Mouse (Mus musculus) myocyte (in vitro differentiated cells): Measurements from ENCODE around the gene Myo5c. TPM values are rescaled to one million over a fixed set of nuclear protein-coding genes. Genes with fewer than 3 reads are reported as not detected.

Experiments used
- H3K27me3 ChIP-seq: one replicate; pipeline ENCODE4 v1.6.1; 2011; ENCODE audit not compliant: control insufficient read depth, insufficient read depth, insufficient read length
- H3K36me3 ChIP-seq: one replicate; pipeline ENCODE4 v1.6.1; 2011; ENCODE audit not compliant: control insufficient read depth, insufficient read depth
- H3K4me2 ChIP-seq: one replicate; pipeline ENCODE4 v1.6.1; 2011; ENCODE audit warnings: low read depth, control low read depth
- H3K4me3 ChIP-seq: one replicate; pipeline ENCODE4 v1.5.1; 2011; ENCODE audit warnings: mild to moderate bottlenecking, control low read depth, moderate library complexity
- H3K79me2 ChIP-seq: one replicate; pipeline ENCODE4 v1.6.1; 2011; ENCODE audit not compliant: control insufficient read depth, insufficient read depth
- H3ac ChIP-seq: one replicate; pipeline ENCODE4 v1.6.1; 2011; ENCODE audit not compliant: control insufficient read depth, insufficient read length
- CEBPB ChIP-seq: IDR thresholded peaks from 2 replicates; pipeline ENCODE4 v1.6.1; 2011; ENCODE audit warnings: mild to moderate bottlenecking, moderate library complexity; ENCODE audit not compliant: poor library complexity, insufficient read depth, severe bottlenecking
- E2F4 ChIP-seq: IDR thresholded peaks from one replicate; pipeline ENCODE4 v1.6.1; 2011; ENCODE audit warnings: mild to moderate bottlenecking, control low read depth, moderate library complexity; ENCODE audit not compliant: insufficient read depth
- MAX ChIP-seq: IDR thresholded peaks from one replicate; pipeline ENCODE4 v1.6.1; 2011; ENCODE audit warnings: low read depth, mild to moderate bottlenecking, control low read depth
- MYOD1 ChIP-seq, 3 experiments: IDR thresholded peaks; one replicate each; pipeline ENCODE4 v1.6.1; 2011; ENCODE audit warnings: control low read depth in 2 of 3, low read depth in 2 of 3, mild to moderate bottlenecking in 2 of 3, moderate library complexity in 1 of 3; ENCODE audit not compliant: insufficient read length in 2 of 3, control insufficient read depth in 1 of 3
- MYOG ChIP-seq, 3 experiments: IDR thresholded peaks; one replicate each; pipeline ENCODE4 v1.6.1; 2011; ENCODE audit warnings: control low read depth in 2 of 3, low read depth in 2 of 3, mild to moderate bottlenecking in 2 of 3; ENCODE audit not compliant: insufficient read length in 2 of 3, control insufficient read depth in 1 of 3, insufficient read depth in 1 of 3
- POLR2A ChIP-seq: IDR thresholded peaks from one replicate; pipeline ENCODE4 v1.6.1; 2011; ENCODE audit warnings: low read depth, mild to moderate bottlenecking, control low read depth, moderate library complexity; ENCODE audit not compliant: insufficient read length
- POLR2AphosphoS2 ChIP-seq: IDR thresholded peaks from one replicate; pipeline ENCODE4 v1.6.1; 2011; ENCODE audit warnings: low read depth, control low read depth; ENCODE audit not compliant: insufficient read length
- REST ChIP-seq: IDR thresholded peaks from one replicate; pipeline ENCODE4 v1.6.1; 2011; ENCODE audit warnings: mild to moderate bottlenecking, control low read depth, moderate library complexity; ENCODE audit not compliant: insufficient read depth, insufficient read length
- SRF ChIP-seq: IDR thresholded peaks from one replicate; pipeline ENCODE4 v1.6.1; 2011; ENCODE audit warnings: low read depth; ENCODE audit not compliant: control insufficient read depth, insufficient read length
- TCF12 ChIP-seq: IDR thresholded peaks from one replicate; pipeline ENCODE4 v1.6.1; 2011; ENCODE audit warnings: mild to moderate bottlenecking, control low read depth; ENCODE audit not compliant: poor library complexity, insufficient read depth, severe bottlenecking
- TCF3 ChIP-seq: IDR thresholded peaks from one replicate; pipeline ENCODE4 v1.6.1; 2011; ENCODE audit warnings: low read depth, control low read depth; ENCODE audit not compliant: insufficient read length
- USF1 ChIP-seq: IDR thresholded peaks from one replicate; pipeline ENCODE4 v1.6.1; 2011; ENCODE audit warnings: low read depth, mild to moderate bottlenecking, control low read depth, moderate library complexity
- polyA plus RNA-seq: library from polyadenylated mRNA; unstranded; fragments of >200 nt; fragmentation: generic; extraction: Trizol; gene quantifications from one replicate; pipeline ENCODE4 v1.2.1, GENCODE M21; 2012; ENCODE audit warnings: missing spikeins

The Myo5c gene
- polyA plus RNA-seq, 1 experiment: 0.07 TPM

GRCm38 (mm10) chr9:75328047-75328446 is 96.2 kb downstream of the Myo5c start:
- TF ChIP-seq SRF (no peak), POLR2A (no peak), TCF12 (no peak), TCF3 (no peak), MYOD1 (IDR thresholded peaks at IDR 0.05; ENCODE audit: control insufficient read depth in 1 of 3, insufficient read length in 2 of 3, low read depth in 2 of 3) (no peak), E2F4 (no peak), USF1 (no peak), REST (no peak)
- no peak overlapping the region for H3K4me2 ChIP-seq
- H3K27me3 ChIP-seq: no peaks in the 10 kb centered on the region
- no peak overlapping the region for H3K4me3 ChIP-seq
- no peak overlapping the region for H3ac ChIP-seq
- no peaks in the 10 kb centered on the region for H3K79me2 ChIP-seq
- no peaks in the 10 kb centered on the region for H3K36me3 ChIP-seq

DNA sequence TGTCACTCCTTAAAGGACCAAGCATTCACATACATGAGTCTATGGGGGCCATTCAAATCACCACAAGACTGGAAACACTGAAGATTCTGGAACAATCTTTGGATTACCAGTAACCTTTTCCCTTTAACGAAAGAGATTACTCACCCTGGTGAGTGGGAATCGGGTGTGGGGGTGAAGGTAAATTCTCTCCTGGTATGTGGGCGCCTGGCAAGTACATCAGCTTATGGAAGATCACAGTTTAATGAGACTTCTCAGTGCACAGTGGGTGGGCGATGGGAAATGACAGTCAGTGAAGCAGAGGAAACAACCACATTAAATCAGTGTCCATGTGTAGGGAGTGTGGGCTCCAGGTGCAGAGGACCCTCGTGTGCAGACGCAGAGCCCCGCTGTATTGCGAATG is 99.0 kb downstream of the Myo5c start:
- Histone ChIP-seq H3K36me3 (no peaks in the 10 kb centered on the region), H3K79me2 (no peaks in the 10 kb centered on the region), H3K27me3 (no peaks in the 10 kb centered on the region), H3K4me3 (no peak overlapping the region), H3ac (no peak overlapping the region), H3K4me2 (no peak overlapping the region)
- TF ChIP-seq USF1: no peak
- no peak for TF ChIP-seq CEBPB
- no peak for TF ChIP-seq POLR2A

- Histone ChIP-seq H3K4me3 (no peak overlapping the region), H3K79me2 (no peaks in the 10 kb centered on the region), H3ac (no peak overlapping the region), H3K36me3 (peaks cover 8% of the 10 kb centered on the region), H3K27me3 (no peaks in the 10 kb centered on the region), H3K4me2 (no peak overlapping the region)
- TF ChIP-seq TCF12 (no peak), SRF (no peak), TCF3 (no peak), USF1 (no peak), CEBPB (no peak), MYOD1 (IDR thresholded peaks at IDR 0.05; ENCODE audit: control insufficient read depth in 1 of 3, insufficient read length in 2 of 3, low read depth in 2 of 3) (no peak), REST (no peak), POLR2AphosphoS2 (no peak), MYOG (IDR thresholded peaks at IDR 0.05; ENCODE audit: control insufficient read depth in 1 of 3, insufficient read depth in 1 of 3, insufficient read length in 2 of 3, low read depth in 2 of 3) (no peak), POLR2A (no peak), MAX (no peak), E2F4 (no peak)
These were observed 102.6 kb downstream of the Myo5c start for GRCm38 (mm10) chr9:75334440-75334839.

DNA sequence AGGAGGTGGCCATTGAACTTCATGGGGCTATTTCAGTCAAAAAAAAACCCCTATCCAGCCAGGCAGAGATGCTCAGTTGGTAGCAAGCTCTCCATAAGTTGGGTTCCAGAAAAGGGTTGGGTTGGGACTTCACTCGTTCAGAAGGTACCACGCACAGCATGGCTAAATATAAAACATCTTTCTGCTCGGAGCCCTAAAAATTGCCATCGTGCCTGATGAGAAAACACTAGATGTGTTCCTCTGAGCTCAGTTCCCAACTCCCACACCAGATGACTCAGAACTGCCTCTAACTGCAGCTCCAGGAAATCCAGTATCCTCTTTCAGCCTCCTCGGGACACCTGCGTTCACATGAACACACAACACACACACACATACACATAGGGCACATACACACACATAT is 106.2 kb downstream of the Myo5c start:
- Histone ChIP-seq H3ac (no peak overlapping the region), H3K27me3 (no peaks in the 10 kb centered on the region), H3K4me3 (no peak overlapping the region), H3K36me3 (peaks cover 12% of the 10 kb centered on the region), H3K4me2 (no peak overlapping the region), H3K79me2 (no peaks in the 10 kb centered on the region)
- TF ChIP-seq REST: no peak
- TF ChIP-seq SRF: no peak
- TF ChIP-seq TCF3: no peak
- TF ChIP-seq E2F4: no peak
- no peak for TF ChIP-seq MYOD1 (IDR thresholded peaks at IDR 0.05; ENCODE audit: control insufficient read depth in 1 of 3, insufficient read length in 2 of 3, low read depth in 2 of 3)
- no peak for TF ChIP-seq TCF12
- no peak for TF ChIP-seq USF1
- TF ChIP-seq MYOG (IDR thresholded peaks at IDR 0.05; ENCODE audit: control insufficient read depth in 1 of 3, insufficient read depth in 1 of 3, insufficient read length in 2 of 3, low read depth in 2 of 3): no peak
- no peak for TF ChIP-seq POLR2A
- no peak for TF ChIP-seq MAX

DNA sequence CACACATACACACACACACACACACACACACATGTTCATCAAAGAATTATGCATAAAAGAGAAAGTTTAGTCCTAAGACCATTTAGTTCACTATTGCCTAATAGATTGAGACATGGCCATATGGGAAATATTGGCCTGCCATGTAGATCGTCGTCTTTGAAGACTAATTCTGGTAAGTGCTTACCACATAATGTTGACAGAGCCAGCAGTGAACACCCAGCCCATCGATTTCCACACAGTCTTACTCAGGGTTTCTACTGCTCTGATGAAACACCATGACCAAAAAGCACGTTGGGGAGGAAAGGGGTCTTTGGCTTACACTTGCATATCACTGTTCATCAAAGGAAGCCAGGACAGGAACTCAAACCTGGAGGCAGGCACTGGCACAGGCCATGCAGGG is 110.6 kb downstream of the Myo5c start:
- Histone ChIP-seq H3K36me3 (peaks cover 12% of the 10 kb centered on the region), H3K4me3 (no peak overlapping the region)

More for the DNA sequence above, 110.6 kb downstream of the Myo5c start:
- H3K27me3 ChIP-seq: no peaks in the 10 kb centered on the region
- no peaks in the 10 kb centered on the region for H3K79me2 ChIP-seq
- H3ac ChIP-seq: no peak overlapping the region
- H3K4me2 ChIP-seq: no peak overlapping the region
- TF ChIP-seq MAX (no peak), POLR2A (no peak), CEBPB (no peak), E2F4 (no peak), REST (no peak), SRF (no peak), USF1 (no peak), MYOG (IDR thresholded peaks at IDR 0.05; ENCODE audit: control insufficient read depth in 1 of 3, insufficient read depth in 1 of 3, insufficient read length in 2 of 3, low read depth in 2 of 3) (no peak), MYOD1 (IDR thresholded peaks at IDR 0.05; ENCODE audit: control insufficient read depth in 1 of 3, insufficient read length in 2 of 3, low read depth in 2 of 3) (no peak), TCF3 (no peak), POLR2AphosphoS2 (no peak), TCF12 (no peak)
